Mouse (Mus musculus) lung, adult 18-20 months (tissue): ENCODE data around the gene Olfr68.
"Not testable (repeated sequence)": the region's sequence is repeated elsewhere in the genome, so short reads cannot be mapped to it uniquely, and the experiment has no call there.

Experiments used
- DNase-seq, 2 experiments: peaks; one replicate each; pipeline ENCODE4 v3.0.0; 2022; ENCODE audit warnings: mixed read lengths in 2 of 2

Gene Olfr68

GRCm38 (mm10) chr7:103779598-103779997 is at the start of gene Olfr68:
TSS of gene Olfr68 (minus strand) at chr7:103779698.
- DNase-seq: no peak

GRCm38 (mm10) chr7:103827808-103828207 is 48.3 kb upstream of the Olfr68 start, which contains the start of gene Hbb-bs:
TSS of gene Hbb-bs (minus strand) at chr7:103828096.
- no peak for DNase-seq

DNA sequence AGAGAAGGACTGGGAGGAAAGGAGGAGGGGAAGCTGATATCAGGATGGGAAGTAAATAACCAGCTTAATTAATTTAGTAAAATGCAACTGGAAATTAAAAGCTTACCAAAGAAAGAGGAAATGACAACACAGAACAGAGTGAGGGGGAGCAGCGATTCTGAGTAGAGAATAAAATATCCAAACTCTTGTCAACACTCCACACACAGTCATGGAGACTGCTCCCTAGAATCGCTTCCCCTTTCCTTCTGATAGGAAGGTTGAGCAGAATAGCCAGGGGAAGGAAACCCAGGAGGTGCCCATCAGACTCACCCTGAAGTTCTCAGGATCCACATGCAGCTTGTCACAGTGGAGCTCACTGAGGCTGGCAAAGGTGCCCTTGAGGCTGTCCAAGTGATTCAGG is 47.6 kb upstream of the Olfr68 start:
- DNase-seq: not testable (repeated sequence)

DNA sequence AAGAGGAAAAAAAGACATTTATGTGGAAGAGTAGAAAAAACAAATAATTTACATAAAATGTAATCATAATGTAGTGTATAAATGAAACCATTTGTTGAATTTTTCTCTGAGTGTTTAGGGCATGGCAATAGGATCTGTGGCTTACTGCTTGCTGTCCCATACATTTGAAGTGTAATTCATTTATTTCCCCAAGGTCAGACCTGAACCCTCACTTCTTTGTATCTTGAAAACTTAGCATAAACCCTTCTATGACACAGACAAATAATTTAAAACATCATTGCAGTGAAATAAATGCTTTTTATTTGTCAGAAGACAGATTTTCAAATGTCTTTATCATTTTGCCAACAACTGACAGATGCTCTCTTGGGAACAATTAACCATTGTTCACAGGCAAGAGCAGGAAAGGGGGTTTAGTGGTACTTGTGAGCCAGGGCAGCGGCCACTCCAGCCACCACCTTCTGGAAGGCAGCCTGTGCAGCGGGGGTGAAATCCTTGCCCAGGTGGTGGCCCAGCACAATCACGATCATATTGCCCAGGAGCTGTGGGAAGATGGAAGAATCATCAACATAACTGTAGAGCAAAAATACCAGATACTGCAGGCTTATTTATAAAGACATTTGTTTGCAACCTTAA is 46.9 kb upstream of the Olfr68 start:
- DNase-seq: no peak

DNA sequence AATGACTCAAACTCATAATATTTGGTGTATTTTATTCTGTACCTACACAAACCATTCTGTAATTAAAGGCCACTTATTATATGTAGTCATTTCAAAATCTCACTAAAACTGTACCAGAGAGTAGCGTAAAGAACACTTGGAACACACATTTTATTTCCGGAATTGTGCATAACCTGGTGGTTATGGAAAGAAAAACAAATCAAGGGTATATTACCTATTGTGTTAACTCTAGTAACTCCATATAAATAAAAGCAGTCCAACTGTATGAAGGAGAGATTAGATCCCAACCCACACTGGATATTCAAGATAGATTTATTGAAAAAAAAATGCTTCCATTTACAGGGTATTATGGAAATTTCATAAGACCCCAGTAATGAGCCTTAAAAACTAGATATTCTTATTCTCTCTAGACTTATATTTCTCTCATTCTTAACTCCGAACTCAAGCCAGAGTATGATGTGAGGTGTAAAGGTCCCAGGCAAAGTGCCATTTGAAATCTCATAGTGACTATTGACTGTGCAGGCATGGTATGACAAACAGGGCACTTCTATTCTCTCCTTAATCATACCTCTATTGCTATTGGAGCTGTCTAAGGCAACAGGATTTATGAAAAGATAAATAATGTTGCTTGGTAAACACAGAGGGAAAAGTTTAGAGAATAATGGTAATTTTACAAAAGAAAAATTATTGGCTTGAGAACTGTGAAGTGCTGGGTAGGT is 46.2 kb upstream of the Olfr68 start:
- no peak for DNase-seq

DNA sequence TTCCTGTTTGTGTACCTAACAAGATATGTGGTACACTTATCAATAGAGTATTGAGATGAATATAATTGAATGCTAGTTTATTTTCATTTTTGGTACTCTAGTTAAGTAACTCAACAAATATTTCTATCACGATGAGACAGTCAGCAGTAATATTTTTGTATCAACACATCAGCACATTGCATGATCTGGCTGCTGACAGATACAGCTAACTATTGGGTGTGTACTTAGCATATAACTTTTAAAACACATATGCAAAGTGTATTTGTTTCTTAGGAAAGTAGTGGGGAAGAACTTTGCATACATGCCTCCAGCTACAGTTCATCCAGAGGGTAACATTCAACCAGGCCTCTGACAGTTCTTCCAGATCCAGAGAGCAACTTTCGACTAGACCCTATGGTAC is 45.1 kb upstream of the Olfr68 start:
- no peak for DNase-seq

DNA sequence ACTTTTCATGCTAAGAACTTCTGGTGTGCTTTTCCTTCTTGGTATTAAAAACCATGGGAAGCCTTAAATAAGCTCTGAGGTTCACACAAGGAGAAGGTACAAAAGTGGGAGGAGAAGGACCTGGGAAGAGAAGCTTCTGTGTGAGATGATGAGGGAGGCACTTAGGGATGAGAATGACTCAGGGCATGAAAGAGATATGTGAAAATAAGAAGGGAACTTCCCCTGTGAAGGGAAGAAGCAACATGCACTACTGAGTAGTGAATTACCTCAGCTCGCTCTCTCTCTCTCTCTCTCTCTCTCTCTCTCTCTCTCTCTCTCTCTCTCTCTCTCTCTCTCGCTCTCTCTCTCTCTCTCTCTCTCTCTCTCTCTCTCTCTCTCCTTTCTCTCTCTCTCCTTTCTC is 35.6 kb upstream of the Olfr68 start:
- DNase-seq: not testable (repeated sequence)

DNA sequence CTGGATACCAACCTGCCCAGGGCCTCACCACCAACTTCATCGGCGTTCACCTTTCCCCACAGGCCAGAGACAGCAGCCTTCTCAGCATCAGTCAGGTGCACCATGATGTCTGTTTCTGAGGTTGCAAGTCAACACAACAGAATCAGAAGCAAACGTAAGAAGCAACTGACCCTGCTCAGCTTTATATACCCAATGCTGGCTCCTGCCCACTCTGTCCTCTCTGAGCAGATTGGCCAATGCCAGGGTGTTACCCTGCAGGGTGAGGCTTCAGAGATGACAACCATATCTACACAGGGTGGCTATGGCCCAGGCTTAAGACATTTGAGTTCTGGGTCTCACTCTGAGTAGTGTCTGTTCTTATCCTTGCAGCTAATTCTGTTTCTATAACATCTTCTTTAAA is 34.3 kb upstream of the Olfr68 start, which contains the start of gene Hbb-bt:
Gene Hbb-bt, minus strand, starts transcription at position 231 of the 400 bp plus-strand sequence.
- no peak for DNase-seq

- not testable (repeated sequence) for DNase-seq
These were observed 33.7 kb upstream of the Olfr68 start for GRCm38 (mm10) chr7:103813152-103813551.

DNA sequence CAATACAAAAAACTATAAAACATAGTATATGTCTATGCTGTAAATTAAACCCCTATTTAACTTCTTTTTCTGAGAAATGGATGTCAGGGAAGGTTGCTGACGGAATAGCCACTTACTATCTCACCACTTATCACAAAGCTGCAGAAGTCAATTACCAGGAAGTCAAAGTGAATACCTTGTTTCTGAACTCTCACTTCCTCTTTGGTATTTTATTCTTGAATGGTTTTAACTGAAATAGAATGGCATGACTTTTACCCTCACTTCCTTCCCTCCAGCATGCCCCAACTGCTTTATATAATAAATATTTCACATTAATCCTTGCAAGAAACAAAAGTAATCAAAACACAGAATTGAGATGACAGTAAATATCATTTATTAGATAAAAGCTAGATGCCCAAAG is 32.7 kb upstream of the Olfr68 start:
- DNase-seq: no peak

- DNase-seq: no peak
These were observed 31.8 kb upstream of the Olfr68 start for GRCm38 (mm10) chr7:103811223-103811845.

DNA sequence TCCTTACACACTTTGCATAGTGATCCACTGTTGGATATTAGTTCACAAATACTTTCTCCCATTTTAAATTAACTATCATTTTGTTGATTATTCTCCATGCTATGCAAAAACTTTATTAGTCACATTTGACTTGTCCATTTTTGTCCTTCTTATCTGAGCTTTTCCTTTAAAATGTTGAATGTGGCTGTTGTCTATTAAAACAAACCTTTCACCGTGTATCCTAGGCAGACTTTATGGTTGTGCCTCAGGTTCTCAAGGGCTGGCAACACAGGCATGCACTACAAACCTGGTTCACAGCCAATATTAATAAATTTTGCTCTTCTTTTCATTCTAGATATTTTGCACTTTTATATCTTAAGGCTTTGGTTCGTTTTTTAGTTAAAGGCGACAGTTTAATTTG is 31.2 kb upstream of the Olfr68 start:
- DNase-seq: no peak

DNA sequence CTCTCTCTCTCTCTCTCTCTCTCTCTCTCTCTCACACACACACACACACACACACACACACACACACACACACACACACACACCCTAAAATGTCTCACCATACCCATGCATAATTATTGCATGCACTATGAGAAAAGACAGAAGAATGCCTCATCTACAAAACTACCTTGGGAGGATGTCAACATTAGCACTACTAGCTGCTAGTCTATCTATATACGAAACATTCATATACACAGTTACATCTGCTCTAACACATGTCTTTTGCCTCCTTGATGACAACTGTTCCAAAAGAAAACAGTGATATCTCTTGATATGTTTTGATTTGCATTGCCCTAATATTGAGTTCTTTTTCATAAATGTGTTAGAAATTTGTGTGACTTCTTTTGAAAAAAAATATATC is 30.8 kb upstream of the Olfr68 start:
- no peak for DNase-seq

DNA sequence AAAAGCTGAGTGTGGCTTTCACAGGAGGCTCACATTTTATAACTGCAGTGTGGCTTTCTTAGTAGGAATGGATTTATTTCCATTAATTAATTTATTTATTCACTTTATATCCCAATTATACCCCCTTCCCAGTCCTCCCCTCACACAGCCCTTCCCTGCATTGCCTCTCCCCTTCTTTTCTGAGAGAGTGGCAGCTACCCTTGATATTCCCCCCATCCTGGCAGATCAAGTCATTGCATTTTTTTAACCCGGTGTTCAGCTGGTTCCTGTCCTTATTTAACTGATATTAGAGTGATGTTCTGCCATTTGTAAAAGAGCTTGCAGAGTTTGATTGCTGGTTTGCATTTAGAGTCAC is 30.3 kb upstream of the Olfr68 start:
- DNase-seq: no peak

DNA sequence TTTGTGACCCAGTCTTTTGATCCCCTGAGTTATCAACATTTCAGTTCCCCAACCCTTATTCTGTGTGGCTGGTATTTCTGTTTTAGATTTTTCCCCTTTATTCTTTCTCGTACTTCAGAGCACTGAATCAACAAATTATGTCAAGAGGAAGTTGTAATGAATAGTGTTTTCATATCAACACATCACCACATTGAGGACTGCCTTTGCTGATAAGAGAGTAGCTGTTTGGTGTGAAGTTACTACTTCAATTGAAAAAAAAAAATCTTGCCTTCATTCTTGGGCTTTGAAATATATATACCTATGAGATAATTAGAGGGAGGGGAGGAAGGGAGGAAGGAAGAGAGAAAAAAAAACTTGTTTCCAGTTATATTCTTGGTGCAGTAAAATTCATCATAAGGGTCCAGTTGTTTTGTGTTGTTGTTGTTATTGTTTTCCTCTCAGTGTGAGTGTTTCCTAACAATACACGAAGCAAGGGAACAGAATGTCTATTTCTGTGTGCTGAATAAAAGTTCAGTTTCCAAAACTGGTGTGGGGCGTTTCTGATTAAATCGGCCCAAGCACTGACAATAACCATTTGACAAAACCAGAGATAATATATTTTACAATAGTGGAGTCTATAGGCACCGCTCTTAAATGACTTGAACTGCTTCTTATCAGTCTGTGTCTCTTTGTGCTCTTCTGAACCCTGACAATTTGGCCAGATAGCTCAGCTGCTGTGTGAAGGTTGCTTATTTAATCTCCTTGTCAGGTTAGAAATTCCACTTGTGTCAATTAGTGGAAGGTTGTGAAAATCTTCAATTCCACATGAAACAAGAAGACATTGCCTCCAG is 29.7 kb upstream of the Olfr68 start:
- DNase-seq: no peak

GRCm38 (mm10) chr7:103808120-103808519 is 28.6 kb upstream of the Olfr68 start:
- not testable (repeated sequence) for DNase-seq

DNA sequence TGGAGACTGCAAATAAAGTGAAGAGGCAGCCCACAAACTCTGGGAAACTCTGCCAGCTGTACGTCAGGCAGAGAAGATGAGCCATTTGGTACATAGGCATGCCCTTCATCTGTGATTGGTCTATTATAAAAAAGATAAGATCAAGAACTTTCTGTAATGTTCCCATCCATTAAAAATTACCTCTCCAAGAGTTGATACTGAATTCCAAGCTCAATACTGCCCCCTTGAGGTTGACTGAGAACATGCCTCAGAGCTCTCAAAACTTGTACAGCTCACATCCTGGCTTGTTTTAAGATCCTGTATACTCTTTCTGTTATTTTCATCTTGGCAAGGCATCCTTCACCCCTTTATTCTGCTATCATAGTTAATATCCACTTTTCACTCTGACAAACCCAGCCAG is 27.4 kb upstream of the Olfr68 start:
- DNase-seq: no peak

DNA sequence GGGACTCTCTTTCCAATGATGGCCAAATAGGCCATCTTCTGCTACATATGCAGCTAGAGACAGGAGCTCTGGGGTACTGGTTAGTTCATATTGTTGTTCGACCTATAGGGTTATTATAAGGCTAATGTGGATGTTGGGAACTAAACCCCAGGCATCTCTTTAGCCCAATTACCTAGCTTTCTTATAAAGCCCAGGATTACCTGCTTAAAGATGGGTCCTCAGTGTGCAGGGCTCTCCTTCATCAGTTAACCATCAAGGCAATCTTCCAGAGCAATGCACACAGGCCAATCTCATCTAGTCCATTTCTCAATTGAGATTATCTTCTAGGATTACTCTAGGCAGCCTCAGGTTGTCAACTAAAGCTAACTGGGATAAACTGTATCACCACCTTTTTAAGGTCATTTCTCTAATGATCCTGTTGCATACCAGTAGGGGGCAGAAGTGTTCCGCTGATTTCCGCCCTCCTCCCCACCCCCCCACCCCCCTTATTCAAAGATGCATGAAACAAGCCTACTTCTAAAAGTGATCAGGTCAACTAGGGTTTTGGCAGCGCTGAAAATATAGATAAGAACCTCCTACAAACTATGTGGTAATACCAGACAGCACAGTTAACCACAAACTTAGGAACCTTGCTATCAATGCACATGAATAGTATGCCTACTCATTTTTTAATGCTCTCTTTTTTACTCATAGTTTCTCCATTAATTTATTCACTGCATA is 13.3 kb upstream of the Olfr68 start:
- DNase-seq: no peak

- DNase-seq: no peak
These were observed 12.2 kb upstream of the Olfr68 start, which contains the start of gene Olfr67 for GRCm38 (mm10) chr7:103791721-103792120. TSS of gene Olfr67 (minus strand) at chr7:103791821.

DNA sequence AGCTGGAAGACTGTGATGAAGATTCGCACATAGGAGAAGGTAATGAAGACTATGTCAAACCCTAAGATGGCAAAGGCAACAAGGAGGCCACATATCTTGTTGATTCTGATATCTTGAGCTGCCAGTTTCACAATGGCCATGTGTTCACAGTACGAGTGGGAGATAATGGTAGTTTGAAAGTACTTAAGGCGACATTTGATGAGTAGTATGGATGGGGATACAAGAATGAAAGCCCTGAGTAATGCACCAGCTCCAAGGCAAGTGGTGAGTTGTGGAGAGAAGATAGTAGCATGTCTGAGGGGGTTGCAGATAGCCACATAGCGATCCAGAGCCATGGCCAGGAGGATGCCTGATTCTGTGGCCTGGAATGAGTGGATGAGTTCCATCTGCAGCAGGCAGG is 1.8 kb downstream of the Olfr68 start:
- DNase-seq: not testable (repeated sequence)

DNA sequence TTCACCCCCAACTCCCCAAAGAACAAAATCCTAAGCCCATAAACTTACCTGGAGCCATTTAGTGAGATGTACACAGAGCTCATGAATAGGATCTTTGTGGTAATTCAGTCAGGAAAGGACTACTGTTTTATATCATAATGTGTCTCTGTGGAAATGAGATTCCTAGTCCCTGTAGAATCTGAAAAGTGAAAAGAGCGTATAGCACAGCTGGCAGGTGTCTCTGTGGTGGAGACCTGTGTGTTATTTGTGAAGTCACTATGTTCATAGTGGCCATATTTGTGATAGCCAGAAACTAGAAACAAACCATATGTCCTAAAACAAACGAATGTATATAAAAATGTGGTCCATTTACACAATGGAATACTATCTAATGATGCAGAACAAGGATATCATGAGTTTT is 8.0 kb downstream of the Olfr68 start, which contains the start of gene Olfr69:
Gene Olfr69, minus strand, starts transcription at position 101 of the 400 bp plus-strand sequence.
- DNase-seq: no peak

DNA sequence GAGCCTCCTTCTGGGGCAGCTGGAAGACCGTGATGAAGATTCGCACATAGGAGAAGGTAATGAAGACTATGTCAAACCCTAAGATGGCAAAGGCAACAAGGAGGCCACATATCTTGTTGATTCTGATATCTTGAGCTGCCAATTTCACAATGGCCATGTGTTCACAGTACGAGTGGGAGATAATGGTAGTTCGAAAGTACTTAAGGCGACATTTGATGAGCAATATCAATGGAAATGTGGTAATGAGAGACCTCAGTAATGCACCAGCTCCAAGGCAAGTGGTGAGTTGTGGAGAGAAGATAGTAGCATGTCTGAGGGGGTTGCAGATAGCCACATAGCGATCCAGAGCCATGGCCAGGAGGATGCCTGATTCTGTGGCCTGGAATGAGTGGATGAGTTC is 11.8 kb downstream of the Olfr68 start:
- DNase-seq: not testable (repeated sequence)
